Comparison of ENCODE assay signal across 24 mouse cellular contexts in the genomic region with DNA sequence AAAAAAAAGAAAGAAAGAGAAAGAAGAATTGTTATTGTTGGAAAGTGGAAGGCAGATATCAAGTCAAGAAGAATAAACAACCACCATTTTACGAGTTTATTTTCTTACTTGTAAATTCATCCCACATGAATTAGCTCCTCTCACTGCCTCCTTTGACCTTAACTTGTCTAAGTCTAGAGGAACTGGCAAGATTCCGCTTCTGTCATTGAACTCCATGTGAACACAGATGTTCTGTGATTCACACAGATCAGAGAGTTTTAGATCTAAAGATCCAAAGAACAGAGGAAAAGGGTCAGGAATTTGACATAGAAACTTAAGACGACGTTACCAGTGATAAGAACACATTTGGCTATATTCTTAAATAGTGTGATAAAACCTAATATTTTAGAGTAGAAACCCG. TPM values are rescaled to one million over a fixed set of nuclear protein-coding genes. Genes with fewer than 3 reads are reported as not detected.
DNase-seq lines count a peak whose midpoint lies in the region; ATAC-seq and TF ChIP-seq lines count a peak whose summit lies in the region.
"Had no signal": no experiment of that assay in that cellular context is flagged by ENCODE, and none has a peak within 500 bp of the region (broad histone marks: within the 10 kb centered on the region; RNA-seq: fewer than 3 reads in every experiment).

No protein-coding gene starts in this region.

- H3K4me1 ChIP-seq in lung, embryonic 14.5 days (ENCODE audit: insufficient read depth): no peaks in the 10 kb centered on the region
- H3K4me1 ChIP-seq: hindbrain, embryonic 13.5 days; midbrain, embryonic 15.5 days; stomach, embryonic 15.5 days had no signal

- no peak overlapping the region for H3K4me3 ChIP-seq in lung, embryonic 14.5 days (ENCODE audit: low read depth, low read length)
- H3K4me3 ChIP-seq: hindbrain, embryonic 13.5 days; midbrain, embryonic 15.5 days; stomach, embryonic 15.5 days had no signal

- H3K4me2 ChIP-seq in lung, embryonic 14.5 days: no peak overlapping the region
- H3K4me2 ChIP-seq: heart, embryonic 11.5 days; hindbrain, embryonic 13.5 days; midbrain, embryonic 15.5 days; stomach, embryonic 15.5 days had no signal

- H3K27me3 ChIP-seq in lung, embryonic 14.5 days (ENCODE audit: insufficient read depth, low read length): no peaks in the 10 kb centered on the region
- H3K27me3 ChIP-seq: hindbrain, embryonic 13.5 days; midbrain, embryonic 15.5 days; stomach, embryonic 15.5 days had no signal

- peak; percentile 12 for DNase-seq in embryo, embryonic 10 days (ENCODE audit: low spot score)
- DNase-seq in embryo, embryonic 9.5 days (ENCODE audit: extremely low spot score): no peak
- DNase-seq in kidney, adult 9 months: peak; percentile 26
- DNase-seq in kidney, adult 11 months: no peak
- peak; percentile 85 for DNase-seq in lung, embryonic 14.5 days
- DNase-seq in lung, postnatal 4 days: no peak
- peak; percentile 24 for DNase-seq in lung, postnatal 10 days
- DNase-seq: adrenal gland, adult 8-10 months; cerebellum, adult 11 months; cerebellum, adult 9-10 months; cerebellum, postnatal 36 days; gastrocnemius, postnatal 14 days; heart, postnatal 4 days; left cerebral cortex, postnatal 4 days; right cerebral cortex, postnatal 25 days had no signal

- no peak for TF ChIP-seq CTCF in lung, embryonic 14.5 days (IDR thresholded peaks at IDR 0.05; ENCODE audit: low read depth)

- WGBS in lung, embryonic 14.5 days: 30% methylated on average over 5 of the region's 5 CpGs

- H3K36me3 ChIP-seq in lung, embryonic 14.5 days (ENCODE audit: insufficient read depth): no peaks in the 10 kb centered on the region
- H3K36me3 ChIP-seq: G1E; hindbrain, embryonic 13.5 days; midbrain, embryonic 15.5 days; stomach, embryonic 15.5 days had no signal

- H3K9ac ChIP-seq in lung, embryonic 14.5 days: no peak overlapping the region
- H3K9ac ChIP-seq: hindbrain, embryonic 13.5 days; liver, embryonic 14.5 days; midbrain, embryonic 15.5 days; stomach, embryonic 15.5 days had no signal

- peak; percentile 54; the same call in 1 of the 2 replicates for ATAC-seq in lung, embryonic 14.5 days (ENCODE audit: insufficient read depth)
- no peak for ATAC-seq in cerebellum, adult (ENCODE audit: insufficient number of reproducible peaks, low FRiP score, low TSS enrichment)
- ATAC-seq: forebrain, embryonic 14.5 days; intestine, embryonic 16.5 days; midbrain, embryonic 15.5 days had no signal

- H3K27ac ChIP-seq in lung, embryonic 14.5 days (ENCODE audit: low read depth): no peak overlapping the region
- H3K27ac ChIP-seq: hindbrain, embryonic 13.5 days; liver, embryonic 14.5 days; midbrain, embryonic 15.5 days; stomach, embryonic 15.5 days had no signal

- H3K9me3 ChIP-seq in lung, embryonic 14.5 days (ENCODE audit: low read depth, low read length): no peaks in the 10 kb centered on the region
- H3K9me3 ChIP-seq: G1E; hindbrain, embryonic 13.5 days; midbrain, embryonic 15.5 days; stomach, embryonic 15.5 days had no signal

RNA-seq across cellular contexts. Expression of a gene that starts 57.3 kb away (rescaled TPM):
- polyA plus RNA-seq in lung, embryonic 14.5 days (2014; fragmentation: Nextera tagmentation; extraction: Ambion mirVana): 77.1 and 77.5 TPM in 2 replicates
- polyA plus RNA-seq: G1E had no signal

Comparison
In these comparisons a context has a peak if more than half of its experiments do, and no peak if none do; other contexts are left out.
1. DNase-seq: peak in embryo, embryonic 10 days (single experiment), kidney, adult 9 months (single experiment), lung, embryonic 14.5 days (single experiment) and lung, postnatal 10 days (single experiment); none in embryo, embryonic 9.5 days (single experiment), kidney, adult 11 months (single experiment) and lung, postnatal 4 days (0 of 2).